Mouse (Mus musculus): ENCODE measurements around the gene Ppp1r12c. TPM values are rescaled to one million over a fixed set of nuclear protein-coding genes. Genes with fewer than 3 reads are reported as not detected.
A peak's percentile ranks its signal among the peaks of the same experiment; 100 is the strongest.

The Ppp1r12c gene
- polyA plus RNA-seq, 1 experiment: 42.8 TPM

GRCm38 (mm10) chr7:4497271-4497903, 4.1 kb downstream of the Ppp1r12c start:
- WGBS: 81% methylated on average over 9 of the region's 9 CpGs

GRCm38 (mm10) chr7:4496468-4496867, 5.0 kb downstream of the Ppp1r12c start:
- 78% methylated on average over 3 of the region's 3 CpGs for WGBS
- no peak for DNase-seq (ENCODE audit: low read depth, low spot score)

More at GRCm38 (mm10) chr7:4497271-4497903, 4.1 kb downstream of the Ppp1r12c start:
- DNase-seq (ENCODE audit: low read depth, low spot score): no peak

- no peak for DNase-seq (ENCODE audit: low read depth, low spot score)
- WGBS: 6% methylated on average over 1 of the region's 1 CpGs
Observed at GRCm38 (mm10) chr7:4493991-4494390, 7.5 kb downstream of the Ppp1r12c start.

- no peak for DNase-seq (ENCODE audit: low read depth, low spot score)
Observed at GRCm38 (mm10) chr7:4492284-4493224, 8.9 kb downstream of the Ppp1r12c start.

GRCm38 (mm10) chr7:4491308-4491707, 10.2 kb downstream of the Ppp1r12c start:
- WGBS: 51% methylated on average over 6 of the region's 6 CpGs
- no peak for DNase-seq (ENCODE audit: low read depth, low spot score)

More at GRCm38 (mm10) chr7:4492284-4493224, 8.9 kb downstream of the Ppp1r12c start:
- 69% methylated on average over 13 of the region's 13 CpGs for WGBS

GRCm38 (mm10) chr7:4482281-4482680, 19.2 kb downstream of the Ppp1r12c start:
- WGBS: 83% methylated on average over 12 of the region's 12 CpGs

GRCm38 (mm10) chr7:4479674-4480073, 21.8 kb downstream of the Ppp1r12c start:
- 24% methylated on average over 6 of the region's 6 CpGs for WGBS

More at GRCm38 (mm10) chr7:4482281-4482680, 19.2 kb downstream of the Ppp1r12c start:
- DNase-seq (ENCODE audit: low read depth, low spot score): no peak

DNA sequence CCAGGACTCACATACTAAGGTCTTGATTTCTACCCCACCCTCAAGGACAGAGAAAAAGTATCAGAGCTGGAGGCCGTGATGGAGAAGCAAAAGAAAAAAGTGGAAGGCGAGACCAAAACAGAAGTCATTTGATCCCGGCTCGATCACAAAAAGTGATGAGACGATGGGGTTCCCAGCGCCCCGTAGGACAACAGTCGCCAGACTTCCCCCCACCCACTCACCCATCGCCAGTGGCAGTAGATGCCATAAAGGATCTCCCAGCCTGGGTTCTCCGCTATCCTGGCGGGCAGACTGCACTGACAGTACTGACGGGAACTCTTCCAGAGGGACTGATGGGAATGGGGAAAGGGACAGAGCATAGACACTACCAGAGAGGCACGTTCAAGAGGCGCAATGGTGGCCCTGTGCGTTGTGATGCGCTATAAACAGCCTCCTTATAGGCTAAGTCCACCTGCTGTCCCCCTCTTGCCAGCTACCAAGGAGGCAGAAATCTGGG, 22.6 kb downstream of the Ppp1r12c start:
- WGBS: 8% methylated on average over 16 of the region's 16 CpGs
- DNase-seq (ENCODE audit: low read depth, low spot score): no peak

More at GRCm38 (mm10) chr7:4479674-4480073, 21.8 kb downstream of the Ppp1r12c start:
- DNase-seq (ENCODE audit: low read depth, low spot score): no peak

GRCm38 (mm10) chr7:4478021-4478795, 23.3 kb downstream of the Ppp1r12c start:
- DNase-seq (ENCODE audit: low read depth, low spot score): no peak
- 2% methylated on average over 39 of the region's 39 CpGs for WGBS

DNA sequence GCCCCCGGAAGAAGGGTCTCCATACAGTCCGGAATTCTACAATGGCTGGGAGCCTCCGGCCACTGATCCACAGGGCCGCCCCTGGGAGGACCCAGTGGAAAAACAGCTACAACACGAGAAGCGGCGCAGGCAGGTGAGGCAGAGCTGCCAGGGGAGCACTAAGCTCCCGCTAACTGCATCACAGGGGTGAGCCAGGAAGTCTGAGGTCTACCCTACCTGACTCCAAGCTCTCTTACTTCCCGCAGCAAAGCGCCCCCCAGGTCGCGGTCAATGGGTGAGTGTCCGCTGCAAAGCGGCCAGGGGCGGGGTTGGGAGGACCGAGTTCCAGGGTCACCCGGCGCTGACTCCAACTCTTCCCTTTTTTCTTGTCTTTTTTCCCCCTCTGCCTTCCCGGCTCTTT, 27.5 kb downstream of the Ppp1r12c start:
- DNase-seq (ENCODE audit: low read depth, low spot score): no peak
- WGBS: 35% methylated on average over 19 of the region's 19 CpGs

DNA sequence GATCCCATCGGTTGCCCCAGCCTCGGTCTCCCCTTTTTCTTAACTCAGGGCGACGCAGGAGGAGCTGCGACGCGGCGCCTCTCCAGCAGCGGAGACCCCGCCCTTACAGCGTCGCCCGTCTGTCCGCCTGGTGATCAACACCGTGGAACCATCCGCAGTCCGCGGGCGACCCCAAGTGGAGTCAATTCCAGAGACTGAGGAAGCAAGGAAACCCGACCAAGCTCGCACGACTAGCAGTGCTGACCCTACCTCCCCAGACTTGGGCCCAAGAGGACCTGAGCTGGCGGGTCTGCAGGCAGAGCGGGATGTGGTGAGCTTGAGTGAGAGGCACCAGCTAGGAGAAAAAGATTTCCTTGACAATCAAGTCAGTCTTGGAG, 30.3 kb downstream of the Ppp1r12c start:
- 2% methylated on average over 24 of the region's 24 CpGs for WGBS
- DNase-seq (ENCODE audit: low read depth, low spot score): no peak

GRCm38 (mm10) chr7:4470275-4471178, 31.0 kb downstream of the Ppp1r12c start:
- WGBS: 2% methylated on average over 35 of the region's 35 CpGs
- no peak for DNase-seq (ENCODE audit: low read depth, low spot score)

DNA sequence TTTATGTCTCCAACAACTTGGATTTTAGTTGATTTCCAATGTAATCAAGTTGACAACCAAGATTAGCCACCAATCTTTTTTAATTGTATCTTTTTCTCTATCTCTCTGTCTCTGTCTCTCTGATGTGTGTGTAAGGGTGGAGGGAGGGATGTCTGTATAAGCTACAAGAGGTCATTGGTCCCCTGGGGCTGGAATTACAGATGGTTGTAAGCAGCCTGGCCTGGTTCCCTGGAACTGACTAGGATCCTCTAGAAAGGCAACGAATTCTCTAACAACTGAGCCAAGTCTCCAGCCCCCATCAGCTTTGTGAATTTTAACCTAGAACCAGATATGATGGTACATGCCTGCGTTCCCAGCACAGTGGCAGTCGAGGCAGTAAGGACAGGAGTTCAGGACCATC, 33.7 kb downstream of the Ppp1r12c start:
- 74% methylated on average over 3 of the region's 3 CpGs for WGBS
- no peak for DNase-seq (ENCODE audit: low read depth, low spot score)

DNA sequence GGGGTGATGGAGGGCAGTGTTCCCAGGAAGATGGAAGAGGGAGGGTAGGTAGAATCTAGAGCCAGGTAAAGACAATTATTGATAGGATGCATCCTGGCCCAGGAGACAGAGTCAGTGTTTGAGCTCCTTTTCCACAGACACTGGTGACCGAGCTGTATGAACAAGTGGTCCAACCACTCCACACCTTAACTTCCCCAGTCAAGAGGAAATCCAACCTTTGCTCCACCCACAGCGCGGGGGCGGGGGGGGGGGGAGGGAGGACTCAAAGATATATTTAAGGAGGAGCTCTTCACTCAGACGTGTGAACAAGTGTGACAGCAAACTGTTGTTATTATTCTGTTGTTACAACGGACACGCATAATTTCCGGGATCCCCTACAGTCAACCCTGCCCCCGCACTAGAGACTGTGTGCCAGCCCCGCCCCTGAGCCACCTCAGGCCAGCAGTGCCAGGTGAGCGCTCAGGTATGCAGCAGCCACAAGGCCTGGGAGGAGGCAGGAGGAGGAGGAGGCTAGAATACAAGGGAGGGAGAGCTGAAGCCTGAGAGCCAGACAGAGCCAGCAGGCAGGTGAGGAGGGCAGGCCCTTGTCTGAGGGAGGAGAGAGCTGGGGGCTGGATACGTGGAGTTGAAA, 37.2 kb downstream of the Ppp1r12c start:
- DNase-seq (ENCODE audit: low read depth, low spot score): no peak
- WGBS: 3% methylated on average over 12 of the region's 12 CpGs

DNA sequence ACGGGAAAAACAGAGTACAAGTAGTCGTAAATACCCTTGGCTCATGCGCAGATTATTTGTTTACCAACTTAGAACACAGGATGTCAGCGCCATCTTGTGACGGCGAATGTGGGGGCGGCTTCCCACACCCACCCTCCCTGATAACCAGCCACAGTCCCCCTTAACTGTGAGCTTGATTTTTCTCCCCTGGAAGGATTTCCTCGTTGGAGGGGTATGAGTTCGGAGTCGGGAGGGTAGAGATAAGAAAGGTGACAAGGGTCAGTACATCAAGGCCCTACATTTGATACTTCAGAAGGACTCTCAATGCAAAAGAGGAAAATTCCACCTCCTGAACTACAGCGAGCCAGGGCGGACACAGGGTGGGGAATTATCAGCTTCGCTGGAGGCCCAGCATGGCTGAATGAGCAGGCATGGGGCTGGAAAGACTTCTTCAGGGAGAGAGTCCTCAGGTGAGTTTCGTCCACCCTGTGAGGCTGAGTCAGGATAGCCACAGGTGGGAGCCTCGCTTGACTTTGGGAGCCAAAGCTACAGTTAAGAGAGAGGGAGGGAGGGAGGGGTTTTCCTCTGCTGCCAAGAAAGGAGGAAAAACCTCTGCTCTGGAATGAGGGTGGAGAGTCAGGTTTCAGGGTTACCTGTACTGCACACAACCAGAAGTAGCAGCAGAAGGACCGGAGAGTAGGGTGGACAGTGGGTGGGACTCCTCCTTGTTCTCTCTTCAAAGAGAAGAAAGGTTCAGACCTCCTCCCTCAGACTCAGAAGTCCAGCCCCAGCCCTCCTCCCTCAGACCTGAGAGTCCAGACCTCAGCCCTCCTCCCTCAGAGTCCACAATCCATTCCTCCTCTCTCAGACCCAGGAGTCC, 40.7 kb downstream of the Ppp1r12c start, which contains the start of gene Eps8l1:
Eps8l1 (plus strand) TSS at position 99 of the 859 bp plus-strand sequence.
- no peak for DNase-seq (ENCODE audit: low read depth, low spot score)
- 42% methylated on average over 14 of the region's 16 CpGs for WGBS

- 19% methylated on average over 4 of the region's 4 CpGs for WGBS
- DNase-seq (ENCODE audit: low read depth, low spot score): peak; percentile 61
Observed at GRCm38 (mm10) chr7:4452644-4453043, 48.8 kb downstream of the Ppp1r12c start.

GRCm38 (mm10) chr7:4449211-4449610, 52.3 kb downstream of the Ppp1r12c start:
- whole genome bisulfite sequencing: 4% methylated on average over 2 of the region's 2 CpGs
- DNase-seq (ENCODE audit: low read depth, low spot score): no peak

Data from large intestine, adult 2 months (tissue).